Mouse (Mus musculus) lung, postnatal 0 days (tissue): ENCODE data around the gene Tle4. TPM values are rescaled to one million over a fixed set of nuclear protein-coding genes. Genes with fewer than 3 reads are reported as not detected.

Experiments
- ATAC-seq: fragments of 200-750 bp; cut with Nextera tagmentation; 2 replicates; pipeline ENCODE4 v1.8.0; 2017; ENCODE audit warnings: moderate library complexity
- DNase-seq: peaks from one replicate; pipeline ENCODE4 v3.0.0-alpha.2; 2016; ENCODE audit warnings: low spot score
- H3K27ac ChIP-seq: fragments of 300-500 bp; sonication (generic); 2 replicates; pipeline ENCODE4 v1.5.1; 2014; ENCODE audit warnings: antibody characterized with exemption, mild to moderate bottlenecking, low read length, mixed read lengths
- H3K27me3 ChIP-seq: fragments of 300-500 bp; sonication (generic); replicated peaks from 2 replicates; pipeline ENCODE4 v1.6.1; 2014; ENCODE audit warnings: low read length, mixed read lengths; ENCODE audit not compliant: insufficient read depth
- H3K36me3 ChIP-seq: fragments of 300-500 bp; sonication (generic); 2 replicates; pipeline ENCODE4 v1.6.1; 2014; ENCODE audit warnings: low read length, mixed read lengths; ENCODE audit not compliant: insufficient read depth
- H3K4me1 ChIP-seq: fragments of 300-500 bp; sonication (generic); 2 replicates; pipeline ENCODE4 v1.6.1; 2014; ENCODE audit warnings: antibody characterized with exemption, low read depth, low read length, mixed read lengths; ENCODE audit not compliant: insufficient read depth
- H3K4me2 ChIP-seq: fragments of 300-500 bp; sonication (generic); replicated peaks from 2 replicates; pipeline ENCODE4 v1.6.1; 2014; ENCODE audit warnings: low read depth, mild to moderate bottlenecking, low read length, moderate library complexity, mixed read lengths
- H3K4me3 ChIP-seq: fragments of 300-500 bp; sonication (generic); 2 replicates; pipeline ENCODE4 v1.5.1; 2014; ENCODE audit warnings: low read depth, low read length
- H3K9ac ChIP-seq: fragments of 300-500 bp; sonication (generic); replicated peaks from 2 replicates; pipeline ENCODE4 v1.6.1; 2014; ENCODE audit warnings: low read depth, mild to moderate bottlenecking
- H3K9me3 ChIP-seq: fragments of 300-500 bp; sonication (generic); 2 replicates; pipeline ENCODE4 v1.6.1; 2016; ENCODE audit warnings: low read length, mixed read lengths
- CTCF ChIP-seq: IDR thresholded peaks from 2 replicates; pipeline ENCODE4 v1.5.1; 2016; ENCODE audit warnings: antibody characterized with exemption, mild to moderate bottlenecking
- EP300 ChIP-seq: IDR thresholded peaks from 2 replicates; pipeline ENCODE4 v1.6.1; 2016; ENCODE audit warnings: antibody characterized with exemption, mild to moderate bottlenecking, control low read depth
- WGBS: fragments of 180-500 bp; shearing (Covaris S2); extraction: QIAGEN DNeasy Blood & Tissue Kit; methylation state at CpG from one replicate; pipeline ENCODE4 v1.1.7; 2014; 5-methylcytosine and 5-hydroxymethylcytosine counted together
- polyA plus RNA-seq: library from polyadenylated mRNA; unstranded; fragments of >200 nt; fragmentation: Nextera tagmentation; extraction: Ambion mirVana; gene quantifications from 2 replicates; pipeline ENCODE4 v1.2.1, GENCODE M21; 2015

The Tle4 gene
- polyA plus RNA-seq, 1 experiment from 2014 or later, result 12.1 TPM

DNA sequence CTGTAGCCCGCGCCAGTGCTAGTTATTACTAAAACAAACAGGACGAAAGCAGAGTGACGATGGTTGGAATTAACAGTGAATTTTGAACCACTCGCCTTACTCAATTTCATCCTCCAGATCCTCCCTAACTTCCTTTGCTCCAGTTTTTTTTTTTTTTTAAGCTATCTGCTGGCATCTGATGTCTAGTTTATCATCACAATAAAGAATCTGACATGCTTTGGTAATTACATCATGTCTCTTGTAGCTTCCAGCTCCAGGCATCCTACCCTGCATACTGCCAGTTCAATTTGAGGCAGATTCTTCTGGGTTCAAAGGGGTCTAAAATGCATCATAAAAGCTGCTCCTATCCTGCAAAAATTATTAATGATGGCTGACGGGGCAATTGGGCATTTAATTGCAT, 181.9 kb downstream of the Tle4 start:
- TF ChIP-seq CTCF, result no peak
- no peak for TF ChIP-seq EP300
- Histone ChIP-seq H3K4me1 (no peaks in the 10 kb centered on the region), H3K4me3 (no peak overlapping the region), H3K9me3 (no peaks in the 10 kb centered on the region), H3K36me3 (no peaks in the 10 kb centered on the region), H3K4me2 (no peak overlapping the region), H3K27me3 (no peaks in the 10 kb centered on the region), H3K9ac (no peak overlapping the region), H3K27ac (no peak overlapping the region)
- DNase-seq (no peak), ATAC-seq (no peak)
- 65% methylated on average over 6 of the region's 6 CpGs for WGBS

DNA sequence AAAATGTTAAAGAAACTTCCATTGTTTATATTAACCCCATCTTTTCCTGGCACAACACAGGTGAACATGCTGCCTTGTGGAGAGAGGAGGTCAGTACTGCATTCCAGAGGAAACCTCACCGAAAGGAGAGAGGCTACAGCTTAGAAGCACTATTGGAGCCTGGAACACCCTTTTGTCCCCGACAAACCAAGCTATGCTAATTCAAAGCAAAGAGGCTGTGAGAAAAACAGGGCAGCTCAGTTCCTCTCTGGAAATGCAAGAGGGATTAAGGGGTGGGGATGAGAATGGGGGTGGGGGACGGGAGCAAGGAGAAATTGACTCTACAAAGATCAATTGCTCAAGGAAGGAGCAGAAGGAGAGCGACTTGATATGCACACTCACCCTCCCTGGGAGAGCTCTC, 182.9 kb downstream of the Tle4 start:
- H3K27ac ChIP-seq, result no peak overlapping the region
- no peak overlapping the region for H3K9ac ChIP-seq
- H3K4me3 ChIP-seq, result no peak overlapping the region
- no peaks in the 10 kb centered on the region for H3K27me3 ChIP-seq
- H3K4me2 ChIP-seq, result no peak overlapping the region
- no peaks in the 10 kb centered on the region for H3K9me3 ChIP-seq
- H3K4me1 ChIP-seq, result no peaks in the 10 kb centered on the region
- DNase-seq (no peak), ATAC-seq (no peak)
- TF ChIP-seq EP300, result no peak
- H3K36me3 ChIP-seq, result no peaks in the 10 kb centered on the region
- 28% methylated on average over 4 of the region's 4 CpGs for WGBS

DNA sequence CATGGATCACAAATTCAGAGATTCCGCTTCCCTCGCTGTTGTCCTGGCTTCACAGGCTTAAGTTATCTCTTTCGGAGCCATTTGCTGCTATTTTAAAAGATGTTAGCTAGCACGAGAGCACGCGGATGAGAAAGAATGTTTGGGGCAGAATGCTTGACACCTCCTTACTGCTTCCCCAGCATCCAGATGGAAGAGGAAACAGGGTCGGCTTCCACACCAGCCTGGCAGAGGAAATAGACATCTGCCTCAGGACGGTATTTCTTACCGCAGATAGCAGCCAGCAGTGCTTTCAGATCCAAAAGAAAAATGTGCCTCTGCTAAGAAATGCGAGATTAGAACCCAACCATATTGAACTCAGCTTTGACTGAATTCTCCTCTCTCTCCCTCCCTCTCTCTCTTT, 191.2 kb downstream of the Tle4 start:
- no peaks in the 10 kb centered on the region for H3K27me3 ChIP-seq
- H3K27ac ChIP-seq, result no peak overlapping the region
- H3K4me2 ChIP-seq, result no peak overlapping the region
- DNase-seq (no peak), ATAC-seq (no peak)
- 43% methylated on average over 10 of the region's 10 CpGs for WGBS
- no peaks in the 10 kb centered on the region for H3K4me1 ChIP-seq
- H3K36me3 ChIP-seq, result no peaks in the 10 kb centered on the region
- H3K9ac ChIP-seq, result no peak overlapping the region
- no peak overlapping the region for H3K4me3 ChIP-seq
- no peak for TF ChIP-seq CTCF
- no peak for TF ChIP-seq EP300
- no peaks in the 10 kb centered on the region for H3K9me3 ChIP-seq
